Mouse (Mus musculus) embryonic facial prominence, embryonic 15.5 days (tissue): ENCODE data around the gene Bean1. TPM values are rescaled to one million over a fixed set of nuclear protein-coding genes. Genes with fewer than 3 reads are reported as not detected.

Source experiments
- polyA plus RNA-seq: library from polyadenylated mRNA; unstranded; fragments of >200 nt; fragmentation: Nextera tagmentation; extraction: Ambion mirVana; gene quantifications from 2 replicates; pipeline ENCODE4 v1.2.1, GENCODE M21; 2015

Gene Bean1
- polyA plus RNA-seq, 1 experiment from 2014 or later: 2.4 TPM

Other genes starting within 250 kb of the Bean1 start
- gene Cdh5, start 68.8 kb upstream of the Bean1 start, polyA plus RNA-seq: 32.7 and 33.3 TPM in 2 replicates
- 19.1 and 20.4 TPM in 2 replicates for gene Tk2, start 78.1 kb downstream of the Bean1 start, polyA plus RNA-seq
- gene Cklf, start 80.4 kb downstream of the Bean1 start, polyA plus RNA-seq: 39.4 and 49.7 TPM in 2 replicates
- gene Cmtm2a, start 122.7 kb downstream of the Bean1 start, polyA plus RNA-seq: not detected in 2 replicates
- gene Gm45711, start 139.6 kb downstream of the Bean1 start, polyA plus RNA-seq: not detected in 2 replicates
- gene Cmtm1, start 139.7 kb downstream of the Bean1 start, polyA plus RNA-seq: not detected in 2 replicates
- gene Gm11020, start 151.1 kb downstream of the Bean1 start, polyA plus RNA-seq: not detected in 2 replicates
- gene Cmtm2b, start 151.8 kb downstream of the Bean1 start, polyA plus RNA-seq: not detected in 2 replicates
- gene Cmtm3, start 169.0 kb downstream of the Bean1 start, polyA plus RNA-seq: 175 and 176 TPM in 2 replicates
- 2.9 and 3.4 TPM in 2 replicates for gene Cmtm4, start 225.4 kb downstream of the Bean1 start, polyA plus RNA-seq